Comparison of ENCODE assay signal across 8 mouse cellular contexts in the genomic region with DNA sequence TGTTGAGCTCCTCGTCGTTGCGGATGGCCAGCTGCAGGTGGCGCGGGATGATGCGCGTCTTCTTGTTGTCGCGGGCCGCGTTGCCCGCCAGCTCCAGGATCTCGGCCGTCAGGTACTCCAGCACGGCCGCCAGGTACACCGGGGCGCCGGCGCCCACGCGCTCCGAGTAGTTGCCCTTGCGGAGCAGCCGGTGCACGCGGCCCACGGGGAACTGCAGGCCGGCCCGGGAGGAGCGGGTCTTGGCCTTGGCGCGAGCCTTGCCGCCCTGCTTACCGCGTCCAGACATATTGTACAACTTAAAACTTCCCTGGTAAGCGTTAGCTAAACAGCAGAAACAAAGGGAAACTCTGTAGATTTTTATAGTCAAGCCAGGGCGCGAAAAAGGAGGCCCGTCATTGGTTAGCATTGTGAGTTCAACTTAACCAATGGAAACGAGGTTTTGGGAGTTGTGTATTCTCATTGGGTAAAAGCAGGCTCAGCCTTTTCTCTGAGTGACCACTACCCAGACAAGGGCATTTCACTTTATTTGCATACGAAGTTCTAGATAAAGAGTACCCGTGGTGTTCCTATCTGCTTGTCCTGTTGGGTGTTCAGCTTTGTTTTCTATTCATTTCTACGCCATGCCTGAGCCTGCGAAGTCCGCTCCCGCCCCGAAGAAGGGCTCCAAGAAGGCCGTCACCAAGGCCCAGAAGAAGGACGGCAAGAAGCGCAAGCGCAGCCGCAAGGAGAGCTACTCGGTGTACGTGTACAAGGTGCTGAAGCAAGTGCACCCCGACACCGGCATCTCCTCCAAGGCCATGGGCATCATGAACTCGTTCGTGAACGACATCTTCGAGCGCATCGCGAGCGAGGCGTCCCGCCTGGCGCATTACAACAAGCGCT. TPM values are rescaled to one million over a fixed set of nuclear protein-coding genes. Genes with fewer than 3 reads are reported as not detected.
DNase-seq lines count a peak whose midpoint lies in the region; ATAC-seq lines count a peak whose summit lies in the region.

Hist1h2ah (minus strand) TSS at position 302 of the 882 bp plus-strand sequence.
Hist1h2bk (plus strand) TSS at position 604 of the 882 bp plus-strand sequence.

- ATAC-seq in megakaryocyte, adult 5-6 weeks (ENCODE audit: poor library complexity, severe bottlenecking): peak; percentile 96

- peak; percentile 49 to 60 for DNase-seq in adrenal gland, adult 18-20 months (ENCODE audit: low spot score in 2 of 2)
- DNase-seq in embryo, embryonic 10.5 days (ENCODE audit: low spot score): peak; percentile 99
- peak; percentile 64 for DNase-seq in gastrocnemius, postnatal 10 days
- peak; percentile 95 for DNase-seq in induced T-regulatory cell, adult 2 months (ENCODE audit: low read depth)
- peak; percentile 64 to 86 for DNase-seq in left cerebral cortex, adult 8-10 months (ENCODE audit: low spot score in 2 of 2)
- peak; percentile 89 for DNase-seq in right cerebral cortex, adult 18-20 months
- peak; percentile 46 for DNase-seq in urinary bladder, adult 2 months (ENCODE audit: low spot score)

RNA-seq across cellular contexts. Expression of gene Hist1h2ah, which starts in this region (rescaled TPM):
- 10 to 100 TPM in 1 of 2 experiments, not detected in 1; 16.5 TPM for total RNA-seq in adrenal gland, adult 18-20 months (2021)
- total RNA-seq in gastrocnemius, postnatal 10 days (2021): 100 to 1,000 TPM; 171 to 199 TPM
- total RNA-seq in left cerebral cortex, adult 8-10 months (2022): 10 to 100 TPM in 3 of 4 experiments, not detected in 1; 15.3 to 27.1 (median 22.8) TPM
- total RNA-seq in megakaryocyte, adult 5-6 weeks (2015): 0.91 and 1.1 TPM in 2 replicates
- 48.2 and 145 TPM in 2 replicates for total RNA-seq in megakaryocyte, adult 5-6 weeks (2017)
- 0.46 TPM in 1 of 2 replicates, not detected in the other for polyA plus RNA-seq in urinary bladder, adult 2 months (2012; rRNA removed)

RNA-seq across cellular contexts. Expression of gene Hist1h2bk, which starts in this region (rescaled TPM):
- 10 to 100 TPM; 18.0 to 23.9 TPM for total RNA-seq in adrenal gland, adult 18-20 months (2021)
- 100 to 1,000 TPM; 209 to 249 TPM for total RNA-seq in gastrocnemius, postnatal 10 days (2021)
- total RNA-seq in left cerebral cortex, adult 8-10 months (2022): 10 to 100 TPM in 3 of 4 experiments, 1 to 10 TPM in 1; 3.0 to 13.9 (median 10.7) TPM
- total RNA-seq in megakaryocyte, adult 5-6 weeks (2015): 78.9 and 108 TPM in 2 replicates
- 1,539 and 1,747 TPM in 2 replicates for total RNA-seq in megakaryocyte, adult 5-6 weeks (2017)
- 0.18 and 0.74 TPM in 2 replicates for polyA plus RNA-seq in urinary bladder, adult 2 months (2012; rRNA removed)

Comparison
In these comparisons a context has a peak if more than half of its experiments do, and no peak if none do; other contexts are left out.
1. Peak in every context shown above with its lines: DNase-seq and ATAC-seq.
2. Peak in DNase-seq in urinary bladder, adult 2 months; RNA of the genes that start here not detected or under 1 TPM.
3. DNase-seq: peak in every context shown above with its lines; median percentile 99 in embryo, embryonic 10.5 days; 95 in induced T-regulatory cell, adult 2 months; 89 in right cerebral cortex, adult 18-20 months; 75 in left cerebral cortex, adult 8-10 months; 64 in gastrocnemius, postnatal 10 days; 54 in adrenal gland, adult 18-20 months; 46 in urinary bladder, adult 2 months.